Mouse (Mus musculus): Measurements from ENCODE around the gene 1110004F10Rik.

- TF ChIP-seq CTCF (IDR thresholded peaks at IDR 0.05; ENCODE audit: low read depth), result no peak
- no peak for TF ChIP-seq EP300 (IDR thresholded peaks at IDR 0.05; ENCODE audit: low read depth)
Measured at GRCm38 (mm10) chr7:116035504-116035903, 3.7 kb upstream of the 1110004F10Rik start.
